Mouse (Mus musculus) heart, embryonic 12.5 days (tissue): ENCODE data around the gene Frk. TPM values are rescaled to one million over a fixed set of nuclear protein-coding genes. Genes with fewer than 3 reads are reported as not detected.
"Not testable (repeated sequence)": the region's sequence is repeated elsewhere in the genome, so short reads cannot be mapped to it uniquely, and the experiment has no call there.

Experiments used
- ATAC-seq: fragments of 200-750 bp; cut with Nextera tagmentation; 2 replicates; pipeline ENCODE4 v1.8.0; 2017; ENCODE audit warnings: moderate TSS enrichment, moderate library complexity; ENCODE audit not compliant: insufficient number of reproducible peaks, low FRiP score
- H3K27ac ChIP-seq: fragments of 300-500 bp; sonication (generic); 2 replicates; pipeline ENCODE4 v1.5.1; 2016; ENCODE audit warnings: mild to moderate bottlenecking, moderate library complexity; ENCODE audit not compliant: poor library complexity, severe bottlenecking
- H3K27me3 ChIP-seq: fragments of 300-500 bp; sonication (generic); replicated peaks from 2 replicates; pipeline ENCODE4 v1.6.1; 2016; ENCODE audit warnings: mild to moderate bottlenecking, moderate library complexity
- H3K36me3 ChIP-seq: fragments of 300-500 bp; sonication (generic); 2 replicates; pipeline ENCODE4 v1.6.1; 2016; ENCODE audit warnings: mild to moderate bottlenecking, moderate library complexity
- H3K4me1 ChIP-seq: fragments of 300-500 bp; sonication (generic); replicated peaks from 2 replicates; pipeline ENCODE4 v1.6.1; 2016; ENCODE audit warnings: mild to moderate bottlenecking
- H3K4me2 ChIP-seq: fragments of 300-500 bp; sonication (generic); 2 replicates; pipeline ENCODE4 v1.6.1; 2016; ENCODE audit warnings: mild to moderate bottlenecking, moderate library complexity
- H3K4me3 ChIP-seq: fragments of 300-500 bp; sonication (generic); 2 replicates; pipeline ENCODE4 v1.5.1; 2016; ENCODE audit warnings: mild to moderate bottlenecking
- H3K9ac ChIP-seq: fragments of 300-500 bp; sonication (generic); 2 replicates; pipeline ENCODE4 v1.6.1; 2016; ENCODE audit warnings: mild to moderate bottlenecking, moderate library complexity
- H3K9me3 ChIP-seq: fragments of 300-500 bp; sonication (generic); replicated peaks from 2 replicates; pipeline ENCODE4 v1.6.1; 2016; ENCODE audit warnings: mild to moderate bottlenecking, moderate library complexity
- WGBS: fragments of 180-500 bp; shearing (Covaris S2); methylation state at CpG from one replicate; pipeline ENCODE4 v1.1.7; 2016; 5-methylcytosine and 5-hydroxymethylcytosine counted together
- polyA plus RNA-seq: library from polyadenylated mRNA; unstranded; fragments of >200 nt; fragmentation: Nextera tagmentation; extraction: Ambion mirVana; gene quantifications from 2 replicates; pipeline ENCODE4 v1.2.1, GENCODE M21; 2016

The Frk gene
- 4.4 and 5.5 TPM in 2 replicates for polyA plus RNA-seq

DNA sequence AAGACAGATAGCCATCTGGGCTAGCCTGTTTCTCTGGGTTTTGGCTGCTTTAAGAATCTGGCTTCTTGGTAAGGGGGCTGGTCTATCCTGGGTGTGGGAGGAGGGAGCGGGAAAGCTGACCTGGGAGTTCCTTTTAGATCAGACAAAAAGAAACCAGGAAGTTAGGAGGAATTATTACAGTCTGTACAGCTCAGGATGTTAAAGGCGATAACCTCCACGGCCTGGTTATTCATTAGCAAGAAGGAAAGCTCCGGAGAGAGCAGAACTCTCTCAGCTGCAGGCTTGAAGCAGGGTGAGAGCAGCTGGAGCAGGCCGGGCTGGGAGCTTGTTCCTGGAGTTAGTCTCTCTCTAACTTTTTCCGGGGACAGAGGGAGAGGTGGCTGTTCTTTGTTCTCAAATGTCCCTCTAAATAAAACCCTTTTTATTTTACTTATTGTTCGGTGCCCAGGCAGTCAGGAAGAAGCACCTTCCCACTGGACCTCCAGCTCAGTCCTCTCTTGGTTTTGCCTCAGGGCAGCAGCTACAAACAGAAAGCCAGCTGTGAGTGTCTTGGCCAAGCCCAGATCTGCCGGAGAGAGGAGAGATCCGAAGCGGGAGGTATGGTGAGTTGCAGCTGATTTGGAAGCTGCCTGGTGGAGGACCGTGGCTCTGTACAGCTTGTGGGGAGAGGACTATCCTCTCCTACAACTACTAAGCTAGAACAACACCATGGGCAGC, at the start of gene Frk:
Gene Frk, plus strand, starts transcription at position 103 of the 717 bp plus-strand sequence.
- H3K4me3 ChIP-seq, result peak within 1 kb of the TSS; percentile 43
- 29% methylated on average over 11 of the region's 11 CpGs for WGBS
- no peaks in the 10 kb centered on the region for H3K9me3 ChIP-seq
- peak within 1 kb of the TSS; percentile 63 for H3K4me2 ChIP-seq
- no peaks in the 10 kb centered on the region for H3K27me3 ChIP-seq
- ATAC-seq, result peak; percentile 80
- peak within 1 kb of the TSS; percentile 61 for H3K27ac ChIP-seq
- peak within 1 kb of the TSS; percentile 41 for H3K9ac ChIP-seq
- H3K4me1 ChIP-seq, result peaks cover 3% of the 10 kb centered on the region; the same call in 1 of the 2 replicates
- H3K36me3 ChIP-seq, result no peaks in the 10 kb centered on the region

DNA sequence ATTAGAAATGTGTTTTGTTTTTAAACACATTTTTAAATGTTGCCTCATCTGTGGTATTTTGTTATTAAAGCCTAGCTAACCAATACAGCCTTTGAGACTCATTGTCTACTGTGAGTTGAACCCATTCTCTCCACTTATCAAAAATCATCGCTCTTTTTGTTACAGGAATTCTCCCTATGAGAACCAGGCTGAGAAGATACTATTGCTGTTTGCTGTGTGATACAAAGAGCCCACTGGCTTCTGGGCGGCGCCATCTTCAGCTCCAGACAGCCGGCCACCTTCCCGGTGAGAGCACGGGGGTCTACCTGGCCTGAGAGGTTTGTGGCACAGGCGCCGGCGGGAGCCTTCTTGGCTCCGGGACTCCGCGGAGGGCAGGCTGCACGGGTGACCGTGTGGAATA, 49.0 kb upstream of the Frk start:
- H3K27ac ChIP-seq, H3K27me3 ChIP-seq, ATAC-seq, H3K4me1 ChIP-seq, H3K9ac ChIP-seq, H3K4me3 ChIP-seq, H3K9me3 ChIP-seq, H3K4me2 ChIP-seq, H3K36me3 ChIP-seq: not testable (repeated sequence)
- WGBS, result 80% methylated on average over 6 of the region's 14 CpGs

DNA sequence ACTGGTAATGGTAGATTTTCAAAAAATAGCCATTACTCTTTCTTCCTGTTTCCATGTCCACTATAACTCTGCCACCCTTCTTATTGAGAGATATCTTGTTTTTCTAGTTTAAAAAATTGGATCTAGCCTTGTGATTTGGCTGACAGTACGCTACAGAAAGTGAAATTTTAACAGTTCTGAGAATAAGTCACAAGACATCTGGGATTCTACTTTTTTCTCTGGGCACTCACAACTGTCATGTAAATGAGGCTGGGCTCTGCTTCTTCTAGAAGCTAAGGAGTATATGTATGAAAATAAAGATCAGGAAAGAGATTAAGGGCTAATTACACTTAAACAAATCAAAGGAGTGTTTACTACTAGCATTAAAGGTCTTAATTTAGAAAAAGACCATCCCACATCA, 33.7 kb upstream of the Frk start:
- H3K4me1 ChIP-seq, result no peaks in the 10 kb centered on the region
- no peak for ATAC-seq
- no peaks in the 10 kb centered on the region for H3K36me3 ChIP-seq
- no peaks in the 10 kb centered on the region for H3K27me3 ChIP-seq
- WGBS, result 70% methylated on average over 1 of the region's 1 CpGs
- no peak overlapping the region for H3K9ac ChIP-seq
- no peak overlapping the region for H3K4me3 ChIP-seq
- H3K27ac ChIP-seq, result no peak overlapping the region
- H3K9me3 ChIP-seq, result no peaks in the 10 kb centered on the region
- H3K4me2 ChIP-seq, result no peak overlapping the region

DNA sequence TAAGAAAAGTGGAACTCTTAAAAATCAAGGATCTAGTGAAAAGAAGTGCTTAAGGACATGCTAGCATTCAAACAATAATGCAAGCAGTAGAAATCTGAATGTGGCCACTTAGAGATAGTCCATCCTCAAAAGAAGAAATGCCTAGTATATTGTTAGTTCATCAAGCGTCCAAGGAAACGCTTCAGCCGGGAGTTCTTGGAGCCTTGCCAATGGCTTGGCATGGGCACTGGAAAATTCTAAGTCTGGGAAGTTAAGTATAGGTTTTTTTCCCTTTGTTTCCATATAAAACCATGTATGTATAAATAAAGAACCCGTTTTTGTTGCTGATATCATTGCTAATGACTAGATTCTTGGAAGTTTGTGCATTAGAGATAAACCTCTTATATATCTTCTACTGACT, 21.7 kb upstream of the Frk start:
- whole genome bisulfite sequencing, result 25% methylated on average over 4 of the region's 4 CpGs
- H3K36me3 ChIP-seq, result no peaks in the 10 kb centered on the region
- H3K27me3 ChIP-seq, result no peaks in the 10 kb centered on the region
- H3K4me2 ChIP-seq, result no peak overlapping the region
- H3K9me3 ChIP-seq, result no peaks in the 10 kb centered on the region
- H3K27ac ChIP-seq, result no peak overlapping the region
- H3K9ac ChIP-seq, result no peak overlapping the region
- no peak overlapping the region for H3K4me3 ChIP-seq
- ATAC-seq, result no peak
- no peaks in the 10 kb centered on the region for H3K4me1 ChIP-seq

DNA sequence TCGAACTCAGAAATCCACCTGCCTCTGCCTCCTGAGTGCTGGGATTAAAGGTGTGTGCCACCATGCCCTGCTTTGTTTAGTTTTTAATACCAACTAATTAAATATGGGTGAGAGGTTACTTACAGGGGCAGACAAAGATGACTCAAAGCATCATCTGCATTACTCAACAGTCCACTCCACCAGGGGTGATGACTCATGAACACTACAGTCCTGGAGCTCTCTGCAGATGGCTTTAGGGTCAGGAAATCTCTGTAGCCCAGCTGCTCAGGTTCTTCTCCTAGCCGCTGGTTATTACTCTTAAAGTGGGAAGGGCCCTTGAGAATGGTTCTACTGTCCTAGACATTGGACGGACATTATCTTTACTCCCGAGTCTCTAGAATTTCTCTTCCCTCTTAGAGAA, 18.9 kb upstream of the Frk start:
- Histone ChIP-seq H3K27ac (no peak overlapping the region), H3K4me3 (no peak overlapping the region), H3K9me3 (no peaks in the 10 kb centered on the region), H3K27me3 (no peaks in the 10 kb centered on the region), H3K9ac (no peak overlapping the region), H3K4me1 (no peaks in the 10 kb centered on the region), H3K4me2 (no peak overlapping the region), H3K36me3 (no peaks in the 10 kb centered on the region)
- WGBS, result 82% methylated on average over 4 of the region's 4 CpGs
- no peak for ATAC-seq

DNA sequence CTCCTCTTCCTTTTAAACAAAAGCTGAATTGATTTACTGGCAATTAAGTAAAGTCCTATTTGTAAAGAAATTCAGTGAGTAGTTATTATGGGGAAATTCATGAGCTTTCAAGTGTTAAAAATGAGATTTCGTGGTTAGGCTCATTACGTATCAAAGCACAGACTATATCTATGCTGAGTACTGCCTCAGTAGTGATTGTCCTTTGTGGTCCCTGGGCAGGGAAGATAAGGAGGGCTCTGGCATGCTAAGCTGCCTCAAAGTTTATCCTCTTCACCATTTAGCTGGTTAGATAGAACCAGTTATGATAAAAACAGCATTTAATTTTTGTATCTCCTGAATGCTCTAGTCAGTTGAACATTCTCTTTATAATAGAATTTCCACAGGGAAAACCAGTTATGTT, 14.2 kb upstream of the Frk start:
- H3K4me3 ChIP-seq, result no peak overlapping the region
- WGBS, result 38% methylated on average over 2 of the region's 2 CpGs
- no peaks in the 10 kb centered on the region for H3K9me3 ChIP-seq
- no peaks in the 10 kb centered on the region for H3K36me3 ChIP-seq
- H3K4me1 ChIP-seq, result no peaks in the 10 kb centered on the region
- H3K9ac ChIP-seq, result no peak overlapping the region
- H3K4me2 ChIP-seq, result no peak overlapping the region
- H3K27me3 ChIP-seq, result no peaks in the 10 kb centered on the region
- H3K27ac ChIP-seq, result no peak overlapping the region
- no peak for ATAC-seq

DNA sequence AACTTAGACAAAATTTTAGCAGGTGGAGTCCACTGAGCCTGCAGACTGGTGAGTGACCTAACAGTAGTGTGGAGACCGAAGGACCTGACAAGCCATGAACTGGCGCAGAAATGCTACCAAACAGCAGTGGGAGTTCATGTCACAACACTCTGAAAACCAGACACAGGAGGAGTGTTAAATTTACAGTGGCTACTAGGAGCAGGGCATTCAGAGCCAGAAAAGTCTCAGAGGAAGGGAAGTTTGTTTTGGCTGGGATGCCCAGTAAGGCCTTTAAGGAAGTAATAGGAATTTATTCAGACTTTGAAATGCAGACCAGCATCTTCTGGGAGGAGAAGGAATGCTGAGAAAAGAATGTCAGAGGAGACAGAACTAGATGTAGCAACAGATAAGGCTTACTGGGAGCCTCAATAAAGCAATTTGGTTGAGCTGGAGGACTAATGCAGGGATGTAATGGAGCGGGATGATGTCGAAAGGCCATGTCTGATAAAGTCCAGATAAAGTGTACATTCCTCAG, 3.2 kb upstream of the Frk start:
- Histone ChIP-seq H3K9ac (no peak overlapping the region), H3K4me1 (0 out of 2 replicates have a peak, but pooled peaks cover 3% of the 10 kb centered on the region), H3K9me3 (no peaks in the 10 kb centered on the region), H3K36me3 (no peaks in the 10 kb centered on the region), H3K4me3 (no peak overlapping the region), H3K27ac (0 out of 2 replicates have a peak overlapping the region, but pooled peaks have one; percentile 6), H3K4me2 (no peak overlapping the region), H3K27me3 (no peaks in the 10 kb centered on the region)
- no peak for ATAC-seq
- 38% methylated on average over 4 of the region's 4 CpGs for whole genome bisulfite sequencing

DNA sequence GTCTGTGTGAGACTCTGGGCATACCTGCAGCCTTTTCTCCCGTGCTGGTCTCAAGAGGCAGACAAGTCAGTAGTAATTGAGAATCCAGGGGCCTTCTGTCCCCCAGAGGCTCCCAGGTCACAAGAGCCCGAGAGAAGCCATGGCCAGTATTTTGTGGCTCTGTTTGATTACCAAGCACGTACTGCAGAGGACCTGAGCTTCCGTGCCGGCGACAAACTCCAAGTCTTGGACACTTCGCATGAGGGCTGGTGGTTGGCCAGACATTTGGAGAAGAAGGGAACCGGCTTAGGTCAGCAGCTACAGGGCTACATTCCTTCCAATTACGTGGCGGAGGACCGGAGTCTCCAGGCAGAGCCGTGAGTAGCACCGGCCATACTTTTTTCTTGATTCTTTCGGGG, 814 bp downstream of the Frk start:
- H3K4me1 ChIP-seq, result peaks cover 3% of the 10 kb centered on the region; the same call in 1 of the 2 replicates
- no peaks in the 10 kb centered on the region for H3K27me3 ChIP-seq
- H3K9me3 ChIP-seq, result no peaks in the 10 kb centered on the region
- peak overlapping the region; percentile 61 for H3K27ac ChIP-seq
- peak overlapping the region; percentile 41 for H3K9ac ChIP-seq
- H3K36me3 ChIP-seq, result no peaks in the 10 kb centered on the region
- ATAC-seq, result 0 out of 2 replicates have a peak, but pooled peaks have one; percentile 33
- H3K4me3 ChIP-seq, result peak overlapping the region; percentile 43
- peak overlapping the region; percentile 63 for H3K4me2 ChIP-seq
- WGBS, result 60% methylated on average over 14 of the region's 14 CpGs

DNA sequence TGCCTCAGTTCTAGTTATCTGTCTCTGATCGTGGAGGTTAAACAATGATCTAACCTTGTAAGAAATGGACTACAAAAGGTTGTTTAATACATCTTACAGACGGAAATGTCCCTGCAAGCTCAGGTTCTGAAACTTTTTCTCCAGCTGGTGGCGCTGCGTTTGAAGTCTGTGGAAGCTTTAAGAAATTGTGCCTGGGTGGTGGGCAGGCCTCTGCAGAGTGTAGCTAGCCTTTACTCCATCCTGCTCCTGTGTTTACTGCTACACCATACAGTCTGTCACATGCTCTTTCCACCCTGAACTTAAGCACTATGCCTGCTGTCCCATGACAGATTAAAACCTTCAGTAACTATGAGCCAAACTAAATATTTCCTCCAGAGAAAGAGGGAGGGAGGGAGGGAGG, 1.9 kb downstream of the Frk start:
- no peak overlapping the region for H3K4me3 ChIP-seq
- WGBS, result 65% methylated on average over 4 of the region's 4 CpGs

DNA sequence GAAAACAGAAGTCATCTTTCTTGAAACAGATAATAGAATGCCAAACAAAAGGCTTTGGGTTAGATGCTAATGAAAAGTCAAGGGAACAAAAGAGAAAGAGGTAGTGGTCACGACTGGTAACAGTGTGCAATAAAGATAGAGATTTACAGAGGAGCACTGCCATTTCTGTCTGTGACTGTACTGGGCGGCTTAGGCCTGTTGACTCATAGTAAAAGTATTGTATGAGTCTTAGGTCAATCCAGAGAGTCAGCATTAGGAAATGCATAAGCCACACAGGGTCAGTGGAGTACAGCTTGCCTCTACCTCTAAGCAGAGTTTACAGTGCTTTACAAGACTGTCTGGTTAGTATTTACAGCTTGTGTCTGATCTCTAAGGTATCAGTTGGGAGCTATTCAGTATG, 24.6 kb downstream of the Frk start:
- no peaks in the 10 kb centered on the region for H3K9me3 ChIP-seq
- no peak for ATAC-seq
- H3K36me3 ChIP-seq, result no peaks in the 10 kb centered on the region
- 67% methylated on average over 2 of the region's 2 CpGs for WGBS
- no peaks in the 10 kb centered on the region for H3K27me3 ChIP-seq
- H3K4me2 ChIP-seq, result no peak overlapping the region
- H3K9ac ChIP-seq, result no peak overlapping the region
- H3K4me3 ChIP-seq, result no peak overlapping the region
- no peak overlapping the region for H3K27ac ChIP-seq
- H3K4me1 ChIP-seq, result peaks cover 6% of the 10 kb centered on the region

More for the DNA sequence above, 1.9 kb downstream of the Frk start:
- Histone ChIP-seq H3K27me3 (no peaks in the 10 kb centered on the region), H3K9me3 (no peaks in the 10 kb centered on the region), H3K36me3 (no peaks in the 10 kb centered on the region), H3K4me2 (peak overlapping the region; percentile 31), H3K9ac (no peak overlapping the region), H3K27ac (no peak overlapping the region), H3K4me1 (peaks cover 3% of the 10 kb centered on the region; the same call in 1 of the 2 replicates)
- peak; percentile 33; the same call in 1 of the 2 replicates for ATAC-seq

DNA sequence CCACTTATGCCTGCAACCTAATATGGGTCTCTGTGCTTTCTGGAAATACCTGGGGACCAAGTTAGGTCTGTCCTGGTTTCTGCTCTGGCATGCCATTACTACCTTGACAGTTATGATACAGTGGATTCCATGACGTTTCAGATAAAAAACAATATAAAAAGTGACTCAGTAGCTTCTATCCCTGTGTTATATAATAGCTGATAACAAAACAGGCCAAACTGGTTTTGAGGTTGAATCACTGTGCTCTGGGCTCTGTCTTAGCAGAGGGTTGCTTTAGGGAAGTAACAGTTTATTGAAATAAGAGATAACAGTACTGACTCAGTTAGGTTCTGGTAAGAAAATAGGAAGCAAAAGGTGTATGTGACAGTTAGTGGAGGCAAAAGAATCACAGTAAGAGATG, 25.4 kb downstream of the Frk start:
- WGBS, result 42% methylated on average over 1 of the region's 1 CpGs
- no peaks in the 10 kb centered on the region for H3K9me3 ChIP-seq
- H3K27ac ChIP-seq, result no peak overlapping the region
- H3K27me3 ChIP-seq, result no peaks in the 10 kb centered on the region
- H3K4me1 ChIP-seq, result peaks cover 11% of the 10 kb centered on the region
- no peak for ATAC-seq
- H3K9ac ChIP-seq, result no peak overlapping the region
- H3K4me2 ChIP-seq, result no peak overlapping the region
- no peak overlapping the region for H3K4me3 ChIP-seq
- no peaks in the 10 kb centered on the region for H3K36me3 ChIP-seq
